Mouse (Mus musculus) lung, embryonic 14.5 days (tissue): ENCODE data around the gene Ppib. TPM values are rescaled to one million over a fixed set of nuclear protein-coding genes. Genes with fewer than 3 reads are reported as not detected.

ENCODE experiments used
- ATAC-seq: fragments of 200-750 bp; cut with Nextera tagmentation; 2 replicates; pipeline ENCODE4 v1.8.0; 2017; ENCODE audit warnings: mild to moderate bottlenecking, moderate TSS enrichment, moderate library complexity; ENCODE audit not compliant: insufficient read depth
- DNase-seq: peaks from one replicate; pipeline ENCODE4 v3.0.0-alpha.2; 2015
- H3K27ac ChIP-seq: fragments of 300-500 bp; sonication (generic); 2 replicates; pipeline ENCODE4 v1.5.1; 2014; ENCODE audit warnings: low read depth, mild to moderate bottlenecking, moderate library complexity
- H3K27me3 ChIP-seq: fragments of 300-500 bp; sonication (generic); 2 replicates; pipeline ENCODE4 v1.6.1; 2014; ENCODE audit warnings: low read length, control low read depth; ENCODE audit not compliant: insufficient read depth
- H3K36me3 ChIP-seq: fragments of 300-500 bp; sonication (generic); 2 replicates; pipeline ENCODE4 v1.6.1; 2014; ENCODE audit warnings: control low read depth; ENCODE audit not compliant: insufficient read depth
- H3K4me1 ChIP-seq: fragments of 300-500 bp; sonication (generic); 2 replicates; pipeline ENCODE4 v1.6.1; 2014; ENCODE audit warnings: antibody characterized with exemption, control low read depth; ENCODE audit not compliant: insufficient read depth
- H3K4me2 ChIP-seq: fragments of 300-500 bp; sonication (generic); 2 replicates; pipeline ENCODE4 v1.6.1; 2014; ENCODE audit warnings: mild to moderate bottlenecking
- H3K4me3 ChIP-seq: fragments of 300-500 bp; sonication (generic); 2 replicates; pipeline ENCODE4 v1.5.1; 2014; ENCODE audit warnings: low read depth, low read length
- H3K9ac ChIP-seq: fragments of 300-500 bp; sonication (generic); 2 replicates; pipeline ENCODE4 v1.6.1; 2014
- H3K9me3 ChIP-seq: fragments of 300-500 bp; sonication (generic); 2 replicates; pipeline ENCODE4 v1.6.1; 2016; ENCODE audit warnings: low read depth, low read length, control low read depth
- CTCF ChIP-seq: IDR thresholded peaks from 2 replicates; pipeline ENCODE4 v1.5.1; 2016; ENCODE audit warnings: antibody characterized with exemption, low read depth
- WGBS: fragments of 180-500 bp; shearing (Covaris S2); extraction: QIAGEN DNeasy Blood & Tissue Kit; methylation state at CpG from one replicate; pipeline ENCODE4 v1.1.7; 2014; 5-methylcytosine and 5-hydroxymethylcytosine counted together
- polyA plus RNA-seq: library from polyadenylated mRNA; unstranded; fragments of >200 nt; fragmentation: Nextera tagmentation; extraction: Ambion mirVana; gene quantifications from 2 replicates; pipeline ENCODE4 v1.2.1, GENCODE M21; 2014

Ppib gene
- polyA plus RNA-seq, 1 experiment from 2014 or later, result 654 TPM

DNA sequence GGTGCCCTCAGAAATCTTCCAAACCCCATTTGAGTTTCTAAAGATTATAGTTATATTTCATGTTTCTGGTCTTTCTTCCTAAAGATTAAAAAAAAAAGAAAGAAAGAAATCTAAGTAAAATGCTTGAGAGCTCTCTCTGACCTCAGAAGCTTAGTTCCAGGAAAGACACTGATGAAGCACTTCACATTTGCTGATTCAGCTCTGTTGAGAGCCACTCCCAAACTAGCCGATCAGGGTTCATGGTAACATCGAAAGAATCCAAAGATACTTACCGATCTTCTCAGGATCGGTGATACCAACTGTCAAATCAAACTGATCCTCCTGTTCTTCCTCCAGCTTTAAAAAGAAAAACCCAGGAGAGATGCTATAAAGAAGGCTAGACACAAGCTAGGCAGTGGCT is 44.6 kb downstream of the Ppib start:
- no peaks in the 10 kb centered on the region for H3K9me3 ChIP-seq
- peaks cover 80% of the 10 kb centered on the region for H3K36me3 ChIP-seq

DNA sequence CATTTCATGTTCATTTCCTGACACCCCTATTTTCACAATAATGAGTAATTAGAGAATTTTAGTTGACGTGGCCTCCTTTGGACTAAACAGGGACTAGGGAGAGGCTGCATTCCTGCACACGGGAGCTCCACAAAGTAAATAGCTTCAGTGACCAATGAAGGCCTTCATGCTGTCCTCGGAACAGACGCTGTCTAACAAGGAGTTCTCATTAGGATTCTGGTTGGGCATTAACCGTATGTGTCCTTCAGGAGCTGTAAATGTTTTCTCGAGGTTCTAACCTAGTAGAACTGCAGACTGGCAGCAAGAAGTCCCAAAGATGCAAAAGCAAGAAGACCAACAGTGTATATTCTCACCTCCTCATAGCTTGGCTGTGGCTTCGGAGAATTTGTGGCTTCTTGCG is 45.1 kb downstream of the Ppib start:
- TF ChIP-seq CTCF, result no peak
- H3K4me2 ChIP-seq, result no peak overlapping the region
- no peak overlapping the region for H3K4me3 ChIP-seq
- no peak overlapping the region for H3K27ac ChIP-seq
- 83% methylated on average over 8 of the region's 8 CpGs for WGBS
- DNase-seq (no peak), ATAC-seq (no peak)
- no peaks in the 10 kb centered on the region for H3K9me3 ChIP-seq
- H3K4me1 ChIP-seq, result no peaks in the 10 kb centered on the region
- no peaks in the 10 kb centered on the region for H3K27me3 ChIP-seq
- peaks cover 75% of the 10 kb centered on the region for H3K36me3 ChIP-seq
- no peak overlapping the region for H3K9ac ChIP-seq

More for the DNA sequence above, 44.6 kb downstream of the Ppib start:
- Histone ChIP-seq H3K27ac (no peak overlapping the region), H3K4me1 (no peaks in the 10 kb centered on the region), H3K4me2 (no peak overlapping the region), H3K9ac (no peak overlapping the region), H3K27me3 (no peaks in the 10 kb centered on the region), H3K4me3 (no peak overlapping the region)
- WGBS, result 94% methylated on average over 4 of the region's 4 CpGs
- no peak for ATAC-seq
- no peak for DNase-seq
- TF ChIP-seq CTCF, result no peak

DNA sequence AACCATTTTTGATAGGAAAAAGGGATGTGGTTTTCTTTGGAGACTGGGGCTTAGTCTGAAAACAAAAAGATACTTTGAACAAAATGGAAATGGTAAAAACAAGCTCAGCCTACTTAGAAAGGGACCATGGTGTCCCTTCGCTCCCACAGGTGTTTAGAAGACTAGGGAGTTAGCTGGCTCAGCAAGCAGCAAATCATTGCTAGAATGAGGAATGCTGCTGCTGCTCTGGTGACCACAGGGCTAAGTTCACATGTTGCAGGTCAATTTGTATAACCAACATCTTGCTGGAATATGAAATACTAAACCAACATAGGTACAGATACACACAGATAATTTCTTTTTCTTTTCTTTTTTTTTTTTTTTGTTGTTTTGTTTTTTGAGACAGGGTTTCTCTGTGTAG is 49.6 kb downstream of the Ppib start:
- Histone ChIP-seq H3K9ac (no peak overlapping the region), H3K36me3 (peaks cover 49% of the 10 kb centered on the region), H3K4me1 (no peaks in the 10 kb centered on the region), H3K9me3 (no peaks in the 10 kb centered on the region), H3K27ac (no peak overlapping the region), H3K4me3 (no peak overlapping the region), H3K27me3 (no peaks in the 10 kb centered on the region), H3K4me2 (no peak overlapping the region)
- DNase-seq, result no peak
- 88% methylated on average over 1 of the region's 1 CpGs for WGBS
- no peak for TF ChIP-seq CTCF
- ATAC-seq, result no peak

DNA sequence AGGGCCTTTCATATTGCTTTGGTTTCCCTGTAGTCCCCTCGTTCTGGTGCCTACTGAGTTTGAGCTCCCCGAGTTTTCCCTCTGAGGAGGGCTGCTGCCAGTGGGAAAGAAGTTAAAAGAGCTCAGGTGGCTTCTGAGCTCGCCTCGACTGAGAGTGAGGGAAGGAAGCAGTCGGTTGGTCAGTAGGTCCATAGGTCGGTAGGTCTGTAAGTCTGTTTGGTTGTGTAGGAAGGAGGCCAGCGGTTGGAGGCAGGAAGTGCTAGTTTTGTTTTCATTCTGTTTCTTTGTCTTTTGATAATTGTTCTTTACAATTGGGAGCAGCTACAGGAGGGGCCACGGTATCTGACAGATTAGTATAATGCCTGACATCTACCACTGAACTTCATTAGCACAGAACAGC is 50.1 kb downstream of the Ppib start:
- Histone ChIP-seq H3K9ac (no peak overlapping the region), H3K36me3 (peaks cover 43% of the 10 kb centered on the region), H3K27me3 (no peaks in the 10 kb centered on the region), H3K27ac (no peak overlapping the region), H3K4me2 (no peak overlapping the region), H3K9me3 (no peaks in the 10 kb centered on the region), H3K4me3 (no peak overlapping the region), H3K4me1 (no peaks in the 10 kb centered on the region)
- TF ChIP-seq CTCF, result no peak
- DNase-seq (no peak), ATAC-seq (no peak)
- 69% methylated on average over 8 of the region's 8 CpGs for WGBS

DNA sequence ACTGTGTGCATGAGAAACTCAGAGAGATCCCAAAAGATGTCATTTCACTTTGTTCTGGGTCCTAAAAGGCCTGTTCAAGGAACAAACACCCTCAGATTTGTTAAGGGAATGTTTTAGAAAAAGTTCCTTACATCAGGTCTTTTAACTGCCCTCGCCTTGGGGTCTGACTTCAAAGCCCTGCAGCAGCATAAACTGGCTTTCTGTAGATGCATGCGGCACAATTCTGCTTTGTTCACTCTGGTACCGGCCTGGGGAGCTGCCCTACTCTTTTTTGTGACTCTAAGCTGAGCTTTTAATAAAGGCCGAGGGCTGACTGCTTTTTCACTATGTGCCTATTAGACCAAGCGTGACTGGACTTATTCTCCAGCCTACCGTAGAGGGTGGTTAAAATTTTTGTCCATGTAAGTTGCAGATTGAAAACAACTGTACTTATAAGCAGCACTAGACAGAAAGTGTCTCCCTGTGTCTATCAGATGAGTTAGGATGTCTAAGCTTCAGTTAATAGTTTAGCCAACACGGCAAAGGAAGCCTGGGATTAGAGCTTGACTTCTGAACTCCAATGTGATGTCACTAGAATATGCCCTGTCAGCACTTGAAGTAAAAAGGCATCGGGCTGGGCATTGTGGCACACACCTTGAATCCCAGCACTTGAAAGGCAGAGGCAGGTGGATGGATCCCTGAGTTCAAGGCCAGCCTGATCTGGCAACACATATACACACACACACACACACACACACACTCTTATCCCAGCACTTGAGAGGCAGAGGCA is 50.8 kb downstream of the Ppib start:
- TF ChIP-seq CTCF, result no peak
- Histone ChIP-seq H3K4me3 (no peak overlapping the region), H3K9me3 (no peaks in the 10 kb centered on the region), H3K9ac (no peak overlapping the region), H3K36me3 (peaks cover 37% of the 10 kb centered on the region), H3K4me1 (no peaks in the 10 kb centered on the region), H3K27ac (no peak overlapping the region), H3K4me2 (no peak overlapping the region), H3K27me3 (no peaks in the 10 kb centered on the region)
- no peak for DNase-seq
- 89% methylated on average over 8 of the region's 8 CpGs for WGBS
- no peak for ATAC-seq

DNA sequence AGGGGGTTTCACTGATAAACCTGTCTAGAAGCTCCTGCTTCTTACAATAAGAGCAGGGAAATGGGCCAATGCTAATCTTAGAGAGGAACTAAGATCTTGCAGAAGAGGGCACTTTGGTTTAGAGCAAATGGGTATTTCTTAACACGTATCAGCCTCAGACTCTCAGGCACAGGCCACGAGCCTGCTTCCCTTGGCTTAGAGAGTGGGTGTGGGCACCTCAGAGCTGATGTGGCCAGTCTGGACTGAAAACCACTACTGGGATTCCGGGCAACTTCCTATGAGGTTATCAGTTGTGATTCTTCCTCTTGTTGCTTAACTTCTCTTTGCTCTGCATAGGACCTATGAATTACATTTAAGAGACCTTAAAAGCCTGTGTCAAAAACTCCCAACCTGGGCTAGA is 54.3 kb downstream of the Ppib start:
- DNase-seq, result no peak
- ATAC-seq, result no peak
- no peak overlapping the region for H3K4me2 ChIP-seq

More for the DNA sequence above, 54.3 kb downstream of the Ppib start:
- no peaks in the 10 kb centered on the region for H3K27me3 ChIP-seq
- no peak overlapping the region for H3K4me3 ChIP-seq
- 96% methylated on average over 3 of the region's 3 CpGs for WGBS
- no peak overlapping the region for H3K27ac ChIP-seq
- H3K9me3 ChIP-seq, result no peaks in the 10 kb centered on the region
- TF ChIP-seq CTCF, result no peak
- no peaks in the 10 kb centered on the region for H3K4me1 ChIP-seq
- H3K9ac ChIP-seq, result no peak overlapping the region
- peaks cover 18% of the 10 kb centered on the region for H3K36me3 ChIP-seq

Other genes with a start within 250 kb of the Ppib start
- gene Zfp609, start 232.7 kb upstream of the Ppib start, polyA plus RNA-seq, result 7.4 and 7.6 TPM in 2 replicates
- 259 and 263 TPM in 2 replicates for gene Pclaf, start 170.0 kb upstream of the Ppib start, polyA plus RNA-seq
- gene Trip4, start 151.4 kb upstream of the Ppib start, polyA plus RNA-seq, result 32.5 and 34.0 TPM in 2 replicates
- 19.2 and 19.5 TPM in 2 replicates for gene Csnk1g1, start 151.3 kb upstream of the Ppib start, polyA plus RNA-seq
- 11.0 and 11.1 TPM in 2 replicates for gene Snx22, start 9.5 kb downstream of the Ppib start, polyA plus RNA-seq
- 116 TPM in 2 replicates for gene Snx1, start 66.4 kb downstream of the Ppib start, polyA plus RNA-seq
- gene Ciao2a, start 66.4 kb downstream of the Ppib start, polyA plus RNA-seq, result 145 and 151 TPM in 2 replicates
- 5.9 and 7.6 TPM in 2 replicates for gene Dapk2, start 98.0 kb downstream of the Ppib start, polyA plus RNA-seq